Mouse (Mus musculus) MEL (cell line): ENCODE data around the gene Nphp4.

Experiments used
- CTCF ChIP-seq, 3 experiments: IDR thresholded peaks in 2 of 3; conservative IDR thresholded peaks in 1 of 3; 2 replicates each; pipeline ENCODE4 v1.5.1; 2011 to 2012; ENCODE audit warnings: low read length in 3 of 3, low read depth in 2 of 3, mild to moderate bottlenecking in 2 of 3, improper control_type of control experiment in 1 of 3, inconsistent platforms in 1 of 3, mixed read lengths in 1 of 3, moderate library complexity in 1 of 3; ENCODE audit not compliant: control insufficient read depth in 1 of 3, insufficient read depth in 1 of 3, poor library complexity in 1 of 3, severe bottlenecking in 1 of 3
- ELF1 ChIP-seq: IDR thresholded peaks from 2 replicates; pipeline ENCODE4 v1.6.1; 2014; ENCODE audit warnings: low read depth, mild to moderate bottlenecking, inconsistent platforms, low read length, improper control_type of control experiment, moderate library complexity
- GATA1 ChIP-seq: IDR thresholded peaks from 2 replicates; pipeline ENCODE4 v1.6.1; 2011; ENCODE audit warnings: low read depth, low read length, improper control_type of control experiment
- MAFK ChIP-seq: IDR thresholded peaks from 2 replicates; pipeline ENCODE4 v1.6.1; 2011; ENCODE audit warnings: low read depth, mild to moderate bottlenecking, low read length, improper control_type of control experiment, borderline replicate concordance
- MYC ChIP-seq: IDR thresholded peaks from 2 replicates; pipeline ENCODE4 v1.6.1; 2011; ENCODE audit warnings: low read depth, mild to moderate bottlenecking, low read length, improper control_type of control experiment, moderate library complexity
- NELFE ChIP-seq: IDR thresholded peaks from 2 replicates; pipeline ENCODE4 v1.6.1; 2011; ENCODE audit warnings: low read depth, low read length, improper control_type of control experiment
- NRF1 ChIP-seq: IDR thresholded peaks from 2 replicates; pipeline ENCODE4 v1.6.1; 2014; ENCODE audit warnings: low read depth, mild to moderate bottlenecking, inconsistent platforms, low read length, improper control_type of control experiment, moderate library complexity; ENCODE audit not compliant: poor library complexity, insufficient read depth, severe bottlenecking
- POLR2A ChIP-seq, 2 experiments: IDR thresholded peaks; 2 replicates each; pipeline ENCODE4 v1.6.1; 2011 to 2012; ENCODE audit warnings: low read length in 2 of 2, mild to moderate bottlenecking in 2 of 2, control low read depth in 1 of 2, improper control_type of control experiment in 1 of 2, low read depth in 1 of 2, moderate library complexity in 1 of 2; ENCODE audit not compliant: control insufficient read depth in 1 of 2, insufficient read depth in 1 of 2, poor library complexity in 1 of 2
- TAL1 ChIP-seq: IDR thresholded peaks from 2 replicates; pipeline ENCODE4 v1.6.1; 2012; ENCODE audit warnings: mild to moderate bottlenecking, inconsistent platforms, low read length, moderate library complexity, mixed read lengths
- TBP ChIP-seq: IDR thresholded peaks from 2 replicates; pipeline ENCODE4 v1.8.0; 2011; ENCODE audit warnings: low read depth, low read length, improper control_type of control experiment
- USF1 ChIP-seq: IDR thresholded peaks from 2 replicates; pipeline ENCODE4 v1.6.1; 2014; ENCODE audit warnings: low read depth, mild to moderate bottlenecking, inconsistent platforms, low read length, improper control_type of control experiment, moderate library complexity

- TF ChIP-seq GATA1: no peak
- TF ChIP-seq POLR2A (IDR thresholded peaks at IDR 0.05; ENCODE audit: control insufficient read depth in 1 of 2, insufficient read depth in 1 of 2, low read depth in 1 of 2, low read length in 2 of 2, poor library complexity in 1 of 2): no peak
- no peak for TF ChIP-seq USF1
- TF ChIP-seq ELF1: no peak
- TF ChIP-seq MAFK: no peak
- TF ChIP-seq CTCF (IDR thresholded peaks at IDR 0.05 in 2 of 3, conservative IDR thresholded peaks at IDR 0.05 in 1 of 3; ENCODE audit: control insufficient read depth in 1 of 3, insufficient read depth in 1 of 3, low read depth in 2 of 3, low read length in 3 of 3, poor library complexity in 1 of 3, severe bottlenecking in 1 of 3): no peak
- no peak for TF ChIP-seq TAL1
- no peak for TF ChIP-seq NELFE
- no peak for TF ChIP-seq TBP
- no peak for TF ChIP-seq NRF1
- TF ChIP-seq MYC: no peak
Measured at GRCm38 (mm10) chr4:152467951-152468350, 8.6 kb upstream of the Nphp4 start.
